Mouse (Mus musculus): ENCODE results near the gene Tmem190.

Tmem190 gene

DNA sequence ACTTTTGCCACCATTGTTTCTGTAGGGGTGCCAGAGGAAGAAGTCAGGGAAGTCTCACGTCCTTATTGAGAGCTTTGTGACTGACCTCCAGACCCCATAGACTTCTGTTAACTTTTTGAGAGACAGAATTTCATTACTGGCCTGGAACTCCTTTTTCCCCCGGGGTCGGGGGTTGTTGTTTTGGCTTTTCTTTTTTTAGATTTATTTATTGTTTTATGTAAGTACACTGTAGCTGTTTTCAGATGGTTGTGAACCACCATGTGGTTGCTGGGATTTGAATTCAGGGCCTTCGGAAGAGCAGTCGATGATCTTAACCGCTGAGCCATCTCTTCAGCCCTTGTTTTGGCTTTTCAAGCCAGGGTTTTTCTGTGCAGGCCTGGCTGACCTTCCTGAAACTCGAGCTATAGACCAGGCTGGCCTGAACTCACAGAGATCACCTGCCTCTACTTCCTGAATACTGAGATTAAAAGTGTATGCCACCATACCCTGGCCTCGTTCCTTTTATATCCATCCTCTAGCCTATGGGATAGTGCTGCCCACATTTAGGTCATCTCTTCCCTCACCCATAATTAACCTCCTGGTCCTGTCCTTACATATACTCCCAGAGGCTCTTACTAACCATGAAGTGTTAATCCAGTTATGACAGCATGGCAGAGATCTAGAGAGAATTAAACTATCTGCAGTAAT is 30.5 kb downstream of the Tmem190 start:
- no peak for DNase-seq (ENCODE audit: low read depth, low spot score)

DNA sequence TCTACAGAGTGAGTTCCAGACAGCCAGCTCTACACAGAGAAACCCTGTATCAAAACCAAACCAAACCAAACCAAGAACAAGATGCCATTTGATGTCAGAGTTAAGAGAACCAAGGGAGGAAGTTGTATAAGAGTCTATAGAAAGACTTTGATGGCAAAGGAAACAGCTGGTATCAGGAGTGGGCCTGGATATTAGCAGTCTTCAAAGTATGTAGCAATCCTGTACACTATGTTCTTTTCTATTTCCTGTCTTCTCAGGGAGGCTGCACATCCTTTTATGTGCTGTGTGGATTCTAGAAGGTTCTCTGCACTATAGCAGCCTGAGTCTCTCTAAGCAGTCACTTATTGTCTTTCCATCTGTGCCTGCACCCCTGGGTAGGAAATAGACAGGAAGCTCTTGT is 33.8 kb downstream of the Tmem190 start:
- DNase-seq (ENCODE audit: low read depth, low spot score): no peak

DNA sequence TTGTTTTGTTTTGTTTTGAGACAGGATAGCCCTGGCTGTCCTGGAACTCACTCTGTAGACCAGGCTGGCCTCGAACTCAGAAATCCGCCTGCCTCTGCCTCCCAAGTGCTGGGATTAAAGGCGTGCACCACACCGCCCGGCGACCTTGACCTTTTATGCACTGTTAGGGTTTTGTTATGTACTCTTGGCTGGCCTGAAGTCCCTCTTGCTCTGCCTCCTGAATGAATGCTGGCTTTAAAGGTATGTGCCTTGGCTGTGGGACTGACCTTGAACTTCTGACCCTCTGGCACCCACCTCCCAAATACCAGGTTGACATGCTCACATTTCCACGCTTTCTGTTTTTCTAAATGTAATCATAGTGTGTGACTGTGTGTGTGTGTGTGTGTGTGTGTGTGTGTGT is 38.2 kb downstream of the Tmem190 start:
- peak; percentile 100 for DNase-seq (ENCODE audit: low read depth, low spot score)

- no peak for DNase-seq (ENCODE audit: low read depth, low spot score)
These were observed 39.0 kb downstream of the Tmem190 start for GRCm38 (mm10) chr7:4821690-4822089.

GRCm38 (mm10) chr7:4822162-4822907 is 39.6 kb downstream of the Tmem190 start:
- DNase-seq (ENCODE audit: low read depth, low spot score): peak; percentile 93

DNA sequence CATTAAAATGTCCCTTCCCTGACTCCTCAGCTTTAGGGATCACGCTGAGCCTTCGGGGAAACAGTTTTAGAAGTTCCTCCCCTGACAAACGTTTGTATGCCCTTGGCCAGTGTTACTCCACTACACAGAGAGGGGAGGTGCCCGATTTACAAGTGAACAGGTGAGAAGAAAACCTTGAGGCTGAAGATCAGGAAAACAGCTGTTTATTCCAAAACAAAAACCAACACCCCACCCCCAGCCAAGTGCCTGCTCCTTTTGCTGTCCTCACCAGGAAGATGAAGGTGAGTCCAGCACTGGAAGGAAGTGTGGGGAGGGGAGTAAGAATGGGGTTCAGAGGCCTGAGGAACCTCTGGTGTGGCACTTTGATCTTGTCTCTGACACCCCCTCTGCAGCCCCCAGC is 42.6 kb downstream of the Tmem190 start:
- peak; percentile 96 for DNase-seq (ENCODE audit: low read depth, low spot score)

DNA sequence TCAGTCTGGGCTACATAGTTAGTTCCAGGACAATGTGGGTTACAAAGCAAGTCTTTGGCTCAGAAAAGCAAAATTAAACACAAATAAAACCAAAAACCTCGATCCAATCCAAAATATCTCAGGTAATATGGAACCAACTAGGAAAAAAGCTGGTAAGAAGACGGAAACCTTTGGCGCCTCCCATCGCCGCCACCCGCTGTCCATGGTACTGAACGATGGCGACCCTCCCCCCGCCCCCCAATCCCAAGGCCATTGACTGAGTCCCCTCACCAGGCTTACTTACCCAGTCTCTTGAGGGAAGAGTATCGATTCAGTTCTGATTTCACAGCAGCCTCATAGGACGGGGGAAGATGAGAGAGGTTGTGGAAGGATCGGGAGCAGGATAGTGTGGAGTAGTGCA is 47.7 kb downstream of the Tmem190 start:
- no peak for DNase-seq (ENCODE audit: low read depth, low spot score)

Measured in R1 (cell line).